Mouse (Mus musculus): ENCODE measurements around the gene Olfr1024. TPM values are rescaled to one million over a fixed set of nuclear protein-coding genes. Genes with fewer than 3 reads are reported as not detected.

The Olfr1024 gene
- not detected in 2 replicates for polyA plus RNA-seq (2015; fragmentation: Nextera tagmentation; extraction: Ambion mirVana)

DNA sequence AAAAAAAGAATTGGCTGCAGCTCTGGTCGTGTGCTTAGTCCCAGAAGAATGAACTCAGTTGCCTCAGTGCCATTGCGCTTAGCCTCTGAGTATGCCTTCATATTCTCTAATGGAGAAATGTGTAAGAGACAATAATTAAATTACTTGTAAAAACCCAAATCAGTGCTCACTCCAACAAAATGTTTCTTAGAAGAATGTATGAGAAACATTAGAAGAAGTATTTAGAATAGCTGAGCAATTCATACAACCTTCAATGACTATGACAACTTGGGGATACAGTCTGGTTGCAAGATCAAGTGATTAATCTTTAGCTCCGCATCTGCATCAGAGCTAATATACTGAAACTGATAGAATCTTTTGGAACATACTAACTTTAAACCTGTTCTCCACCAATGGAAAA, at the start of gene Olfr1024:
Gene Olfr1024 (minus strand): TSS at position 101 of the 400 bp plus-strand sequence.
- ATAC-seq (ENCODE audit: insufficient number of reproducible peaks, insufficient read depth, low FRiP score, low TSS enrichment, low read depth): no peak
- WGBS: 84% methylated on average over 3 of the region's 3 CpGs
- Histone ChIP-seq H3K4me2 (no peak within 1 kb of the TSS), H3K27ac (no peak within 1 kb of the TSS), H3K36me3 (no peaks in the 10 kb centered on the region), H3K27me3 (no peaks in the 10 kb centered on the region), H3K9me3 (peaks cover 5% of the 10 kb centered on the region; the same call in 1 of the 2 replicates), H3K9ac (no peak within 1 kb of the TSS), H3K4me3 (no peak within 1 kb of the TSS), H3K4me1 (no peaks in the 10 kb centered on the region)

DNA sequence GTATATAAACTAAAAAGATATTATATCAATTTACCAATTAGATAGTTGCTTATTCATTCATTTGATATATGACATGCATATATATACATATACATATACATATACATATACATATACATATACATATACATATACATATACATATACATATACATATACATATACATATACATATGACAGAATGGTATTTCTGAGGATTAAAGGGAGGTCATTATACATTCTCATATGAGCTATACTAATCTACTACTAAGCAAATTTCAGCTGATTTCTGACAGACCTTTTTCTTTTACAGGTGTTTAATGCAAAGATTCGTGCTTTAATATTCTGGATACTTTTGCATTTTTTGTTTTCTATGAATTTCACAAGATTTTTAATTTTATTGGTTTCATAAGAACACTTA, 45.3 kb upstream of the Olfr1024 start, which contains the start of gene Olfr1028:
Gene Olfr1028 (plus strand): TSS at position 301 of the 400 bp plus-strand sequence.
- Histone ChIP-seq H3K4me3 (no peak within 1 kb of the TSS), H3K4me2 (no peak within 1 kb of the TSS), H3K9ac (no peak within 1 kb of the TSS), H3K36me3 (no peaks in the 10 kb centered on the region), H3K4me1 (no peaks in the 10 kb centered on the region), H3K9me3 (no peaks in the 10 kb centered on the region), H3K27ac (no peak within 1 kb of the TSS), H3K27me3 (no peaks in the 10 kb centered on the region)
- 82% methylated on average over 1 of the region's 1 CpGs for WGBS
- no peak for ATAC-seq (ENCODE audit: insufficient number of reproducible peaks, insufficient read depth, low FRiP score, low TSS enrichment, low read depth)

DNA sequence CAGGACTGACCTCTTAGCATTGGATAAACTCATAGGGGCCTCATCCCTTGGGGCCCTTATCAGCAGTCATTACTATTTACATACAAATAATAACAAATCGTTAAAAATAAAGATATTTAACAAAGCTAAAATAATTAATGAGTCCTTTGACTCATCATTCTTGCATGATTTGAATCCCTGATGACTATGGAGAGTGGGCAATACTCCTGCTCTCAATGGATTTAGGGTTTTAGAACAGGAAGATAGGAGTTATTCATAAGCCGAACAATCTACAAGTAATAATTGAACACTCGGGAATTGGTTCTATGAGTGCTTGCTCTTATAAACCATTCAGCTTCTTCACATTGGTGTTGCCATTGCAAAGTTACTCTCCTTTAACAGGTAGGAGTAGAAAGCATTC, 16.4 kb upstream of the Olfr1024 start, which contains the start of gene Olfr1026:
Gene Olfr1026 (plus strand): TSS at position 301 of the 400 bp plus-strand sequence.
- ATAC-seq (ENCODE audit: insufficient number of reproducible peaks, insufficient read depth, low FRiP score, low TSS enrichment, low read depth): no peak
- WGBS: 88% methylated on average over 3 of the region's 3 CpGs
- H3K4me3 ChIP-seq: no peak within 1 kb of the TSS

DNA sequence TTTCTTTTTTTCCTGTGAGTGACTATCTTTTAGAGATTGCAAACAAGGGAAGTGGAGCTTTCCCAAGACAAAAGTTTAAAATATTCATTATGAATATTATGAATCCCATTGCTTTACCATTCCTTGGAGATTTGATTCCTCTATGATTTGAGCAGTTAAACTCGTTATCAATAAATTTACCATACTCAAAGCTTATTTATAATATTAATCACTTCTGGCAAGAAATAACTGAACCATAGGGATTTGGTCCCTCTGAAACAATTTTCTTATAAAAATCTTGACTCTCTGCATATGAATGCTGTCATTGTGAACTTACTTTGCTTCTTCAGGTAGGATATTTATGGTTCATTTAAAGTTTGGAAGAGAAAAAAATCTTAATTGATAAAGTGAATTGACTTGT, 10.0 kb upstream of the Olfr1024 start, which contains the start of gene Olfr1025-ps1:
Gene Olfr1025-ps1 (plus strand): TSS at position 301 of the 400 bp plus-strand sequence.
- Histone ChIP-seq H3K4me2 (no peak within 1 kb of the TSS), H3K9me3 (no peaks in the 10 kb centered on the region), H3K9ac (no peak within 1 kb of the TSS), H3K36me3 (no peaks in the 10 kb centered on the region), H3K4me1 (no peaks in the 10 kb centered on the region), H3K27ac (no peak within 1 kb of the TSS), H3K27me3 (no peaks in the 10 kb centered on the region), H3K4me3 (no peak within 1 kb of the TSS)
- 56% methylated on average over 1 of the region's 1 CpGs for WGBS
- no peak for ATAC-seq (ENCODE audit: insufficient number of reproducible peaks, insufficient read depth, low FRiP score, low TSS enrichment, low read depth)

More for the DNA sequence above, 16.4 kb upstream of the Olfr1024 start, which contains the start of gene Olfr1026:
- H3K27ac ChIP-seq: no peak within 1 kb of the TSS
- H3K9me3 ChIP-seq: no peaks in the 10 kb centered on the region
- H3K9ac ChIP-seq: no peak within 1 kb of the TSS
- no peaks in the 10 kb centered on the region for H3K4me1 ChIP-seq
- H3K4me2 ChIP-seq: no peak within 1 kb of the TSS
- H3K36me3 ChIP-seq: no peaks in the 10 kb centered on the region
- H3K27me3 ChIP-seq: no peaks in the 10 kb centered on the region

DNA sequence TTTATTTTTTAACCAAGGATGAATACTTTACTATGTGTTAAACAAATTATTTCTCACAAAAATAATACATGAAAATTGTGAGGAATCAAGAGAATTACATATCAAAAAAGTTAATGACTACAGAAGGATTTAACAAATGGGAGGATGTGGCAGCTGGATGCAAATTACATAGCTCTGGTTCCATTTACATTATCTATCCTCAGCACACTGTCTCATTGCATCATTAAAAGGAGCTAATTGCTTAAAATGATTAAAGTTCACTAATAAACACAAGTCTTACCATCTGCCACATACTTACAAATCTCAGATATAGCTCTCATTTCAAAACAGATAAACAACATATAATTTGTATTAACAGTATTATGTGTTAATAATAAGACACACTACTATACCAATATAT, 8.3 kb upstream of the Olfr1024 start:
- ATAC-seq (ENCODE audit: insufficient number of reproducible peaks, insufficient read depth, low FRiP score, low TSS enrichment, low read depth): no peak
- H3K4me1 ChIP-seq: no peaks in the 10 kb centered on the region
- H3K4me3 ChIP-seq: no peak overlapping the region
- H3K27ac ChIP-seq: no peak overlapping the region
- no peaks in the 10 kb centered on the region for H3K27me3 ChIP-seq
- H3K9ac ChIP-seq: no peak overlapping the region
- H3K9me3 ChIP-seq: no peaks in the 10 kb centered on the region
- no peak overlapping the region for H3K4me2 ChIP-seq
- H3K36me3 ChIP-seq: no peaks in the 10 kb centered on the region

DNA sequence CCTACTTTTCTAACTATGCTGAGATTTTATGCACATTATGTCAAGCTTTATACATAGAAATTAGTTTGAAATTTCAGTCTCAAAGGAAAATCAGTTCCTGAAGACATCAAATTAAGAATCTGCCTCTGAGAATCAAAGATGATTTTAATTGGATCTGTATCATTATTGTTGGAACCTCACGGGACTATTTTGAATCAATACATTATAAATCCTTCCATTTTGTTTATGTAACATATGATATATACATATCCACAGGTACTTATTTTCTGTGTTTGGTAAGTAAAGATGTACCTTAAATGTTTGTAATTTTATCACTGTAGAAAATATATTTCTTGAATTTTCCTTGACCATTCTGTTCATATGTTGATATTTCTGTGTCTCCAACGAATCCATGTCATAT, 19.5 kb downstream of the Olfr1024 start, which contains the start of gene Olfr1023:
Gene Olfr1023 (plus strand): TSS at position 301 of the 400 bp plus-strand sequence.
- Histone ChIP-seq H3K9ac (no peak within 1 kb of the TSS), H3K4me1 (no peaks in the 10 kb centered on the region), H3K4me3 (no peak within 1 kb of the TSS), H3K27me3 (no peaks in the 10 kb centered on the region), H3K36me3 (no peaks in the 10 kb centered on the region), H3K4me2 (no peak within 1 kb of the TSS), H3K27ac (no peak within 1 kb of the TSS), H3K9me3 (no peaks in the 10 kb centered on the region)
- 72% methylated on average over 2 of the region's 2 CpGs for WGBS
- no peak for ATAC-seq (ENCODE audit: insufficient number of reproducible peaks, insufficient read depth, low FRiP score, low TSS enrichment, low read depth)

DNA sequence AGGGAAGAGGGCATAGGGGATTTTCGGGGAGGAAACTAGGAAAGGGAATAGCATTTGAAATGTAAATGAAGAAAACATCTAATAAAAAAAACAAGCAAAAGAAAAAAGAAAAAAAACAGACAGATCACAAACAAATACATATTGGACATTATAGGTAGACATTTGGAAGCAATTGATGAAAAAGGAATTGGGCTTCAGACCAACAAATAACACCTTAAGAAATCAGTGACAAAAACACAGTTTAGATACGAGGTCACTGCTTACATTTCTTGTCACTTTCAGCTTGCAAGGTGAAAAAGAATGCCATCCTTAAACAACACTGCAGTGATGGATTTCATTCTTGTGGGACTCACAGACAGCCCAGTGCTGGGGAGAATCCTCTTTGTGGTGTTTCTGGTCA, 36.6 kb downstream of the Olfr1024 start, which contains the start of gene Olfr1022:
Gene Olfr1022 (plus strand): TSS at position 301 of the 400 bp plus-strand sequence.
- H3K9ac ChIP-seq: no peak within 1 kb of the TSS
- no peak within 1 kb of the TSS for H3K4me2 ChIP-seq
- WGBS: 63% methylated on average over 2 of the region's 2 CpGs
- no peaks in the 10 kb centered on the region for H3K4me1 ChIP-seq
- no peak within 1 kb of the TSS for H3K4me3 ChIP-seq
- no peaks in the 10 kb centered on the region for H3K36me3 ChIP-seq
- H3K27me3 ChIP-seq: no peaks in the 10 kb centered on the region
- H3K27ac ChIP-seq: no peak within 1 kb of the TSS
- no peaks in the 10 kb centered on the region for H3K9me3 ChIP-seq
- ATAC-seq (ENCODE audit: insufficient number of reproducible peaks, insufficient read depth, low FRiP score, low TSS enrichment, low read depth): no peak

Other genes starting within 250 kb of the Olfr1024 start
- gene Olfr154, start 240.6 kb downstream of the Olfr1024 start, polyA plus RNA-seq (2015; fragmentation: Nextera tagmentation; extraction: Ambion mirVana): not detected in 2 replicates
- not detected in 2 replicates for gene Olfr1006, start 226.3 kb downstream of the Olfr1024 start, polyA plus RNA-seq (2015; fragmentation: Nextera tagmentation; extraction: Ambion mirVana)
- gene Olfr1008, start 215.6 kb downstream of the Olfr1024 start, polyA plus RNA-seq (2015; fragmentation: Nextera tagmentation; extraction: Ambion mirVana): not detected in 2 replicates
- gene Olfr1009, start 189.6 kb downstream of the Olfr1024 start, polyA plus RNA-seq (2015; fragmentation: Nextera tagmentation; extraction: Ambion mirVana): not detected in 2 replicates
- not detected in 2 replicates for gene Olfr1012, start 142.3 kb downstream of the Olfr1024 start, polyA plus RNA-seq (2015; fragmentation: Nextera tagmentation; extraction: Ambion mirVana)
- gene Olfr1013, start 138.0 kb downstream of the Olfr1024 start, polyA plus RNA-seq (2015; fragmentation: Nextera tagmentation; extraction: Ambion mirVana): not detected in 2 replicates
- not detected in 2 replicates for gene Olfr1014, start 132.3 kb downstream of the Olfr1024 start, polyA plus RNA-seq (2015; fragmentation: Nextera tagmentation; extraction: Ambion mirVana)
- not detected in 2 replicates for gene Olfr1015, start 123.0 kb downstream of the Olfr1024 start, polyA plus RNA-seq (2015; fragmentation: Nextera tagmentation; extraction: Ambion mirVana)
- gene Olfr1016, start 102.5 kb downstream of the Olfr1024 start, polyA plus RNA-seq (2015; fragmentation: Nextera tagmentation; extraction: Ambion mirVana): not detected in 2 replicates
- not detected in 2 replicates for gene Olfr1018, start 86.6 kb downstream of the Olfr1024 start, polyA plus RNA-seq (2015; fragmentation: Nextera tagmentation; extraction: Ambion mirVana)
- not detected in 2 replicates for gene Olfr1019, start 59.6 kb downstream of the Olfr1024 start, polyA plus RNA-seq (2015; fragmentation: Nextera tagmentation; extraction: Ambion mirVana)
- not detected in 2 replicates for gene Olfr1020, start 58.0 kb downstream of the Olfr1024 start, polyA plus RNA-seq (2015; fragmentation: Nextera tagmentation; extraction: Ambion mirVana)
- not detected in 2 replicates for gene Olfr1022, start 36.5 kb downstream of the Olfr1024 start, polyA plus RNA-seq (2015; fragmentation: Nextera tagmentation; extraction: Ambion mirVana)
- not detected in 2 replicates for gene Olfr1023, start 19.4 kb downstream of the Olfr1024 start, polyA plus RNA-seq (2015; fragmentation: Nextera tagmentation; extraction: Ambion mirVana)
- 0.22 TPM in 1 of 2 replicates, not detected in the other for gene Olfr1025-ps1, start 10.1 kb upstream of the Olfr1024 start, polyA plus RNA-seq (2015; fragmentation: Nextera tagmentation; extraction: Ambion mirVana)
- not detected in 2 replicates for gene Olfr1026, start 16.5 kb upstream of the Olfr1024 start, polyA plus RNA-seq (2015; fragmentation: Nextera tagmentation; extraction: Ambion mirVana)
- gene Olfr1028, start 45.4 kb upstream of the Olfr1024 start, polyA plus RNA-seq (2015; fragmentation: Nextera tagmentation; extraction: Ambion mirVana): not detected in 2 replicates
- gene Olfr1029, start 68.8 kb upstream of the Olfr1024 start, polyA plus RNA-seq (2015; fragmentation: Nextera tagmentation; extraction: Ambion mirVana): not detected in 2 replicates
- not detected in 2 replicates for gene Olfr1030, start 74.2 kb upstream of the Olfr1024 start, polyA plus RNA-seq (2015; fragmentation: Nextera tagmentation; extraction: Ambion mirVana)
- not detected in 2 replicates for gene Olfr1031, start 85.3 kb upstream of the Olfr1024 start, polyA plus RNA-seq (2015; fragmentation: Nextera tagmentation; extraction: Ambion mirVana)
- not detected in 2 replicates for gene Olfr1032, start 100.5 kb upstream of the Olfr1024 start, polyA plus RNA-seq (2015; fragmentation: Nextera tagmentation; extraction: Ambion mirVana)
- gene Olfr1033, start 115.6 kb upstream of the Olfr1024 start, polyA plus RNA-seq (2015; fragmentation: Nextera tagmentation; extraction: Ambion mirVana): 0.41 and 0.43 TPM in 2 replicates
- gene Olfr1034, start 140.8 kb upstream of the Olfr1024 start, polyA plus RNA-seq (2015; fragmentation: Nextera tagmentation; extraction: Ambion mirVana): not detected in 2 replicates
- 0.06 TPM in 1 of 2 replicates, not detected in the other for gene Olfr1036, start 168.9 kb upstream of the Olfr1024 start, polyA plus RNA-seq (2015; fragmentation: Nextera tagmentation; extraction: Ambion mirVana)
- not detected in 2 replicates for gene Olfr1037, start 182.3 kb upstream of the Olfr1024 start, polyA plus RNA-seq (2015; fragmentation: Nextera tagmentation; extraction: Ambion mirVana)
- 0.08 TPM in 1 of 2 replicates, not detected in the other for gene Olfr1039, start 230.9 kb upstream of the Olfr1024 start, polyA plus RNA-seq (2015; fragmentation: Nextera tagmentation; extraction: Ambion mirVana)
- not detected in 2 replicates for gene Olfr1040, start 241.7 kb upstream of the Olfr1024 start, polyA plus RNA-seq (2015; fragmentation: Nextera tagmentation; extraction: Ambion mirVana)